Mouse (Mus musculus): ENCODE data around the gene Tnpo1.
"Not testable (repeated sequence)": the region's sequence is repeated elsewhere in the genome, so short reads cannot be mapped to it uniquely, and the experiment has no call there.

The Tnpo1 gene

DNA sequence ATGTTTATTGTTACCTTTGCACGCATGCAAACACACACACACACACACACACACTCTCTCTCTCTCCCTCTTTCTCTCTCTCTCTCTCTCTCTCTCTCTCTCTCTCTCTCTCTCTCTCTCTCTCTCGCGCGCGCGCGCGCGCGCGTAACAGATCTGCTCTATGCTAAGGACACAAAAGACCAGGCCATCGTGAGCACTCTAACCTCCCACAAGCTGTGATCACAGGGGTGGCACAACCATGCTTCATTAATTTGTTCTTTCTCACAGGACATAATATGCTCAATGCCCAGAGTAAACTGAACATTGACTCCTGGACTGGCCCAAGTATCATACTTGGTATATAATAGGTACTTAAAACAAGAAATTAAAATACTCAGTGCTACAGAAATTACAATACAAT lies 37.0 kb downstream of the Tnpo1 start:
- DNase-seq (ENCODE audit: low spot score), result no peak

DNA sequence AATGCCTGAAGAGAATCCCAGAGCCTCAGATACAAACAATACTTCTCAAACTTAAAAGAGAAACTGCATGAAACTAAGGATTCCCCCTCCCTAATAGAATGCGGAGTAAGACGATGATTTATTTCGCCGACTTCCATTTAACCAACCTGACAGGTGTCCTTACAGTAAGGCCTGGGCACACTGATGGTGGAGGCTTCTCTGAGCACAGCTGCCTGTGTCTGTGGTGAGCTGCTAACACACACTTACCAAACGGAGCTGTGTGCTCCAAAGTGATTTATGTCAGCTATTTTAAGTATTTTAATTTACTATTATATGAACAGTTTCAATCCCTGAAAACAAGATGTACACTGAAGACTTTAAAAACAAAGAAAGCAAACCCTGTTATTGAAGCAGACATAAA lies 42.4 kb downstream of the Tnpo1 start:
- DNase-seq (ENCODE audit: low spot score), result no peak

DNA sequence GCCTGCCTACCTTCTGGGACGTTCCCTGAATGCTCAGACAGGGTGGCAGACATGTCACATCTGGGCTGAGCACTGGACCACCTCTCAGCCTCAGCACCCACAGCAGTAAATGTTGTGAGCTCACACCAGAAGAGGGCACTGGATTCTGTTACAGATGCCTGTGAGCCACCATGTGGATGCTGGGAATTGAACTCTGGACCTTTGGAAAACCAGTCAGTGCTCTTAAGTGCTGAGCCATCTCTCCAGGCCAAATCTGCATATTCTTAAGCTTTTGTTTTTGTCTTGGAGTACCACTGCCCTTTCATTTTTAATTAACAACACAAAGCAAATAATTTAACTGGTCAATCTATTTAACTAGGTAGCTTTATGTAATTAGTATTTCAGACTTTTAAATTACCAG lies 44.2 kb downstream of the Tnpo1 start:
- DNase-seq (ENCODE audit: low spot score), result no peak

DNA sequence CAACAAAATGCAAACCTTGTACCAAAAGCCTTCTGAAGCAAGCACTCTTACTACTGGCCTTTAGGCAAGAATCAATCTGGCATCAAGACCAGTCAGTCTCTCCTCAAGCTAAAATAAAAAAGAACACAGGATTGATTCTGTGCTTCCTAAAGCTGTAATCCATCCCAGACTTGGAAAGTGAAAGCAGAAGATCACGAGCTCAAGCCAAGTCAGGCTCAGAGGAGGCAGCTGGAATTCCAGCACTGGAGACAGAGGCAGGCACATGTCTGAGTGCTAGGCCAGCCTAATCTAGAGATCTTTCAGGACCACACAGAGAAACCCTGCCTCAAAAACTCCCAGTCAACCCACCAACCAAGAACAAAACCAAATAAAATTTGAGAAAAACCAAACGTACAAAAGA lies 45.8 kb downstream of the Tnpo1 start:
- no peak for DNase-seq (ENCODE audit: low spot score)

DNA sequence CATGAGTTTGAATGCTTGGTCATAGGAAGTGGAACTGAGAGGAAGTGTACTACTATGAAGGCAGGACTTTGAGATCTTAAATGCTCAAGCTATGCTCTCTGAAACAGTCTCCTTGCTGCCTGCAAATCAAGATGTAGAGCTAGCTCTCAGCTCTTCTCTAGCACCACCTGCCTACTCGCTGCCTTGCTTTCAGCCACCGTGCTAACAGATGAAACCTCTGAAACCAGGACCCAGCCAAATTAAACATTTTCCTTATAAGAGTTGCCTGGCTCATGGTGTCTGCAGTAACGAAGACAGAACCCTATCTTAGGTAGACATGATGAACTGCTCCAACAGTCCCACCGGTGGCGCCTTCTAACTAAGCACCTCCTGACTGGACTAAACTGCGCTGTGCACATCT lies 46.8 kb downstream of the Tnpo1 start:
- no peak for DNase-seq (ENCODE audit: low spot score)

DNA sequence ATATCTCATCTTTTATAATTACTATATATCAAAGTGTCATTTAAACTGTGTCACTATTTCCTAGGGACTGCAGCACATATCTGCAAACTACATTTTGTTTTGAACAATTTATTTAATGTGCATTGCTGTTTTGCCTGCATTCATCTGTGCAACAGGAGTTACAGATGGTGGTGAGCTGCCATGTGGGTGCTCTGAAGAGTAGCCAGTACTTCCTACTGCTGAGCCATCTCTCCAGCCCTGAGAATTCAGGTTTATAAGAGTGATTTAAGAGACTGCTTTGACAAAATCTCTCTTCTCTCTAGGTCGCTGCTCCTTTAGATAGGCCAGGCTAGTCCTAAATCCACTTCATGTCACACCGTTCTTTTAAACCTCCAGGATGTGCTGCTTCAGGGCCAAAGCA lies 49.0 kb downstream of the Tnpo1 start:
- DNase-seq (ENCODE audit: low spot score), result no peak

DNA sequence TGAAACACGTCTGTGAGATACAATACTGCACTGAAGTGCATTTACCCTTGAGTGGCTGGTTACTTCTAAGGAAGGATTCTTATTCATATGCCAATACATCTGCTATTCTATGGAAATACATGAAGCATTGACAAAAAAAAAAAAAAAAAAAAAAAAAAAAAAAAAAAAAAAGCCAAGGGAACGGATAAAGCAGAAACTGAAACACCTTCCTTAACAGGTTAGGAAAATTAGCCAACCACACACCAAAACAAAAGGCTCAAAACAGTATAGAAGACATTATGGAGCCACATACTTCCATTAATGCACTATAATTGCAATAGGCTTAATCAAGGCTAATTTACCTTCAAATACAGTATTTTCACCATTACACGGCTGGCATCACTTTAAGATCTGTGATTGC lies 51.5 kb downstream of the Tnpo1 start:
- no peak for DNase-seq (ENCODE audit: low spot score)

DNA sequence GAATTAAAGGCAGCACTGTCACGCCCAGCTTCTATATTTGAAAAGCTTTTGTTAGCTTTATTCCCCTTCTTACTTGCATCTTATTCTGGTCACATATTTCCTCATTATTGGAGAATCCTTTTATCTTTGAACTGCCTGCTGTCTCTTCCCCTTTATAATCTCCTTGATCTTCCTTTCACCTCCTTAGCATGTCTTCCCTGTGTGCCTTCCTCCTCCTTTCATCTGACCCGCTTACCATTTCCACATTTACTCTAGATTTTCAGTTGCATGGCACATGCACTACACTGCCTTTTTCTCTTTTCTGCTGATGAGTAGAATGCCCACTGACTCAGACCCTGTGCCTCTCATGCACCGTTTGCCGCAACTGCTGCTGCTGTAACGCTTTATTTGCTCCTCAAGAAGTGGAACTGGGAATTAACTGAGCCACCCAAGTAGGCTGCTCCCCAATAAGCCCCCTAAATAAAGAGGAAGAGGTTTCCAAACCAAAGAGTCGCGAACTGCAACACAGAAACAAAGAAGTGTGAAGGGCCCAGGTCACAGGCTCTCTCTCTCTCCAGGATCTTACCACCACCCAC lies 53.8 kb downstream of the Tnpo1 start:
- DNase-seq (ENCODE audit: low spot score), result no peak

DNA sequence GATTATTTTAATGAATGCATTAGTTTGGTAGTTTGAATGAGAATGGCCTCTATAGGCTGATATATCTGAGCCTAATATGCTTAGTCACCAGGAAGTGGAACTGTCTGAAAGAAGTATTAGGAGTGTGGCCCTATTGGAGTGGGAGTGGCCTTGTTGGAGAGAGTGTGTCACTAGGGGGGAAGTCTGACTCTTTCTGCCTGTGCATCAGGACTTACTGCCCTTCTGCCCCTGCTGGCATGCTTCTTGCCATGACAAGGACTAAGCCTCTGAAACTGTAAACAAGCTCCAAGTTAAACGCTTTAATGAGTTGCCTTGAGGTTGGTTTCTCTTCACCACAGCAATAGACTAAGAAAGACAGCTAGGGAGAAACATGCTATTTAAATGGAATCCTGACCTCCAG lies 54.9 kb downstream of the Tnpo1 start:
- no peak for DNase-seq (ENCODE audit: low spot score)

DNA sequence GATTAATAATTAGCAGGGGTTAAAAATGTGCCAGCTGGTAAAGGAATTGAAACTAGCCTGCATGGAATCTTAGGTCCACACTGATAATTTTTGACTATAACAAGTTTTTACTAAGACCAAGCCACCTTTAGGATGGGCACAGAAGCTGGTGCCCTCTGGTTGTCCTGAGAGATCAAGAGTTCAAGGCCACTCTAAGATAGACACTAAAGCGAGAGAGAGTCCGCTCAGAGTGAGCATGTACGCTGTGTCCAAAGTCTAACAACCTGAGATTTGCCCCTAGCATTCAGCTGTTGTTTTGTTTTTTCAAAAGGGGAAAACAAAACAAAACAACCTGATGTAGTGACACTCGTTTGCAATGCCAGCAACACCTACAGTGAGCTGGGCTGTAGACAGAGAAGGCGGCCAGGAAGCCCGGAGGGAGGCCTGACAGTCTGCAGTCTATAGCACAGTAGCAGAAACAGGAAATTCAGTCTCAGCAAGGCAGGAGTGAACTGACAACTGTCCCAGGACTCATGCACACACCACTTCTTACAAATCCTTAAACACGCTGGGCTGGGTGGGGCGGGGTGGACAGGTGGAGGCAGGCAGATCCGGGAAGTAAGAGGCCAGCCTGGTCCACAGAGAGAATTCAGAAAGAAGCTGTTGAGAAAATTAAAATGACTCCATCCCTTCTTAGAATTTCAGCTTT lies 57.8 kb downstream of the Tnpo1 start:
- no peak for DNase-seq (ENCODE audit: low spot score)

DNA sequence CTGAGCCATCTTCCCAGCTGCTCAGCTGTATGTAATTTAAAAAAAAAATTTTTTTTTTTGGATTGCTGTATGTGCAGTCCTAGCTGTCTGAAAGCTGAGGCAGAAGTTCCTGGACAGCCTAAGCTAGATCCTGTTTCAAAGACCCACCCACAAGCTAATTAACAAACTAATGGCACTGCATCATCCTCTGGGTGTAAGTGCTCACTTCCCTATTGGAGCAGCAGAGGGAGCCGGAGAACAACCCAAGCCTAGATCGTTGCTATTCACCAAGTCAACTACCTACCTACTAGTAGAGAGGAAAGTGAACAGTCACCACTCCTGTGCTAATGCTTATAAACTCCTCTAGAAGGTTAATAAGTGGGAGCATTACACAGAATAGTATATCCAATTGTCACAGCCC lies 58.4 kb downstream of the Tnpo1 start:
- peak; percentile 54 for DNase-seq (ENCODE audit: low spot score)

DNA sequence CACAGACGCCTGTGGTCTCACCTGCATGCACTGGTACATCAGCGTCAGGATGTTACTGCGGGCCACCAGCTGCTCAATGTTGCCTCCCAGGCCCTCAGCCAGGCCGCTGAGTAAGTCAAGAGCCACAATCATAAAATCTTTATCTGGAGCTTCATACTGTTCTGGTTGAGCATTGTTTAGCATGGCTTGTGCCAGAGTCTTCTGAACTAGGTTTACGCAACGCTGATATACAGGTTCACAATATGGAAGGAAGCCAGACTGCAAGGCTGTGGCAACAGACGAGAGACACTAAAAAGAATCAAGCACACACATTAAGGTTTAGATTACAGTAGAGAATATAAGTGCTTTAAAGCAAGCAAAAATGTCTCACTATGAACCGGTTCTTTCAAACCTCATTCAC lies 70.9 kb downstream of the Tnpo1 start:
- no peak for DNase-seq (ENCODE audit: low spot score)

DNA sequence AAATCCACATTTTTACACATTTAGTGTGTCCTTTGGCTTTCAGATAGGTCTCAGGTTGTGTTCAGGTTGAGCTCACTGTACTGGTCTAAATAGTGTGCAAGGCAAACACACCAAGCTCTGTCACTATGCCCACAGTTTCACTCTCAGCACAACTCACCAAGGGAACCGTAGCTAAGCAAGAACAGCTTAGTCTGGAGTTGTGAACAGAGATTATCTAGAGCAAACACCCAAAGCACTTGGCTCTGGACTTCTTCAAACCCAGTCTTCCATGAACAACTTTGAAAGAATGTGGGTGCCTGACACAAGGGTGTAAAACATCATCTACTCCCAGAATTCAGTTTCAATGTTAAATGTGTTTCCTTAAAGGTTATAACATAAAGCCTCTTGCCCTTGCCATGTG lies 80.4 kb downstream of the Tnpo1 start:
- no peak for DNase-seq (ENCODE audit: low spot score)

DNA sequence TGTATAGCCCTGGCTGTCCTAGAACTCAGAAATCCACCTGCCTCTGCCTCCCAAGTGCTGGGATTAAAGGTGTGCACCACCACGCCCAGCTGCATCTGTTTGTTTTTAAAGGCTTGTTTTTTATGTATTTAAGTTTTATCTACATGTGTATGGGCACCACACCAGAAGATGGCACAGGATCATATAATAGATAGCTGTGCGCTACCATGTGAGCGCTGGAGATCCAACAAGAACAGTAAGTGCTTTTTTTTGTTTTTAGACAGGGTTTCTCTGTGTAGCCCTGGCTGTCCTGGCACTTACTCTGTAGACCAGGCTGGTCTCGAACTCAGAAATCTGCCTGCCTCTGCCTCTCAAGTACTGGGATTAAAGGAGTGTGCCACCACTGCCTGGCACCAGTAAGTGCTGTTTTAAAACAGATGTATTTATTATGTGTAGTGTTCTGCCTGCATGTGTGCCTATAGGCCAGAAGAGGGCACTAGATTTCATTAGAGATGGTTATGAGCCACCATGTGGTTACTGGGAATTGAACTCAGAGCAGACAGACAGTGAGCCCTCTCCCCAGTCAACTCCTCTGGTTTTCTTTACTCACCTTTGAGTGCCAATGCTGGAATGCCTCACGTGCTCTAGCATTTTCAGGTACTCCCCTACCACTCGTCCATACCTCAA lies 89.6 kb downstream of the Tnpo1 start:
- no peak for DNase-seq (ENCODE audit: low spot score)

DNA sequence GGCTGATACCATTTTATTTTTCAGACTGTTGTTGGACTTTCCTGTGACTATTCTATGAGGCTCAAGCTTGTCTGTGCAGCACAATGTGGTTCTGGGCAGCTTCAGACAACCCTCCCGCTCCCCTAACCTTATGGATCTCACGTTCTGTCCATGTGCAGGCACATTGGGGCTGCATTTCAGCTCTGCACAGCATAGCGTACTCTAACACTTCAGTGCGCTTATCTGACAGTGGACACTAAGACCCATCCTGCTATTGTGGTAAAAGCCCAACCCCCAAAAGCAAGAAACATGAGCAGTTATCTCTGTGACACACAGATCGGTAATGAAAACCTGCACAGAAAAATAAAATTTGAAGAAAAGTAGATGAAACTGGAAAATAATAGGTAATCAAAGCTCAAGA lies 90.4 kb downstream of the Tnpo1 start:
- no peak for DNase-seq (ENCODE audit: low spot score)

DNA sequence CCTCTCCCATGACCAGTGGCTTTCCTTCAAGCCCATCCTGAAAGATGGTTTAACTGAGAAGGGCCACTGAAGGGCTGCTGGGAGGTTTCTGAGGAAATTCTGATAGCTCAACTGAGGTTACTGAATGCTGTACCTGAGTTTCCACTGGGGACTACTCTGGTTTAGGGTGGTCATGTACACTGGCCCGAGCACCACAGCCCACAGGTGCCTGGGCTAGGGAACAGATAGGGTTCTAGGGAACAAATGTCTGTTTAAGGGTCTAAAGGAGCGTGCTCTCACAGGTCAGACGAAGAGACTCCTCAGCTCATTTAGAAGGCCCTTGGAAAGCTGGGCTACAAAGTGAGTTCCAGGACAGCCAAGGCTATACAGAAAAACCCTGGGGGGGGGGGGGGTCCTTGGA lies 91.5 kb downstream of the Tnpo1 start:
- DNase-seq (ENCODE audit: low spot score), result no peak

DNA sequence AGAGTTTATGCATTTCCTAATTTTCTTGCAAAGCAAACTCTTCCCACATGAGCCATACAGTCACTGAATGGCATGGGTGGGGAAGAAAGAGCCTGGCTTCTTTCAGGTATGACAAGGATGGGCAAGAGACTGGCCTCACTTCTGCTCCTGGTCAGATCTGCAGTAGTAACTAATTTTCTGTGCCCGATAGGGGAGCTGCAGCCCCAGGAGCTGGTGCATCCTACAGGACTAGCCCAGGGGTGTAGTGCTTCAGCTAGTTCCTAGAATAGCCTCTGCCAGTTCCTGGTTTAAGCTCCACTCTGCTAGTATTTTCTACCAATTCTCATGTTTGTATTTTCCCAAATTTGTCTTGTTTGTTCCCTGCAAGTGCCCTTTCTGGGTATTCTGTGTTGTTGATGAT lies 92.0 kb downstream of the Tnpo1 start:
- no peak for DNase-seq (ENCODE audit: low spot score)

DNA sequence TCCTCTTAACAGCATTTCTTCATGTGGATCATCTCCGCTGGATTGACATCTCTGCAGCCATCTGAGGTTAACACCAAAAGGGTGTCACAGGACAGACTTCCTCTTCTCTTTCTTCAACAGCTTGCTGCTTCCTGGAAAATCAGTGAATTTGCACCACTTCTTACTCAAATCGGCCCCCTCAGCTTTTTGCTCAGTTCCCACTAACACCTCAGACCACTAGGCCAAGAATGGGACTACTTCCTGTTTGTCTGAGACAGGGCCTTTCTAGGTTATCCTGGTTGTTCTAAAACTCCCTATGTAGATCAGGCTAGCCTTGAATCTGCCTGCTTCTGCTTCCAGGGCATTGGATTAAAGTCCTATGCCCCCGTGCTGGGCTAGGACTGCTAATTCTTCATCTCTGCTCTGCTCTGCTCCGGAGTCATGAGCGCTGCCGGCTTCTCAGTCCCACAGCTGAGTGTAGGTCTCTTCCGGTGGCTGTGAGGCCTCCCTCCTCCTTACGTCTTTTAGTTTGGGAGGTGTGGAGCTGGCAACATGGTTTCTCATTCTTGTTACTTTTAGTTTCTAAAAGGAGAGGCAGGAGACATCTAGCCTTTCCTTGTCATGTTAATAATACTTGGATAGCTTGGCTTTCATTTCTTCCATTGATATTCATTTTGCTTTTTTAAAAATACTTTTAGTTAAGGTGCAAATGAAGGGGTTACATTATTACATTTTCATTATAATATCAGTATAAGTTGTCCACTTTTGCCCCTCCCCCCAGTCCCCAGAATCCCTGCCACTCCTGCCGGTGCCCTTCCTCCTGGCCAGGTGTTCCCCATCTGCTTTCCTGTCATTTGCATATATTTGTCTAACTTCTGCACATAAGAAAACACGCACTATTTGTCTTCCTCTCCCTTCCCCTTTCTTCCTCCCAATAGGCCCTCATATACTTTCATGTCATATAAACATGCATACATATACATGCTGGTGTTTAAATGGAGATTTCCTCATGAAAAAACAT lies 93.4 kb downstream of the Tnpo1 start:
- no peak for DNase-seq (ENCODE audit: low spot score)

DNA sequence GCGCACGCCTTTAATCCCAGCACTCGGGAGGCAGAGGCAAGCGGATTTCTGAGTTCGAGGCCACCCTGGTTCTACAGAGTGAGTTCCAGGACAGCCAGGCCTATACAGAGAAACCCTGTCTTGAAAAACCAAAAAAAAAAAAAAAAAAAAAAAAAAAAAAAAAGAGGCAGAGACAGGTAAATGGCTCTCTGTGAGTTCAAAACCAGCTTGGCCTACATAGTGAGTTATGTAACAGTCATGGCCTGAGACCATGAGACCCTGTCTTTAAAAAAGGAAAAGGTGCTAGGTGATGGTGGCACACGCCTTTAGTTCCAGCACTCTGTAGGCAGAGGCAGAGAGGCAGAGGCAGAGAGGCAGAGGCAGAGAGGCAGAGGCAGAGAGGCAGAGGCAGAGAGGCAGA lies 97.2 kb downstream of the Tnpo1 start:
- DNase-seq (ENCODE audit: low spot score), result not testable (repeated sequence)

DNA sequence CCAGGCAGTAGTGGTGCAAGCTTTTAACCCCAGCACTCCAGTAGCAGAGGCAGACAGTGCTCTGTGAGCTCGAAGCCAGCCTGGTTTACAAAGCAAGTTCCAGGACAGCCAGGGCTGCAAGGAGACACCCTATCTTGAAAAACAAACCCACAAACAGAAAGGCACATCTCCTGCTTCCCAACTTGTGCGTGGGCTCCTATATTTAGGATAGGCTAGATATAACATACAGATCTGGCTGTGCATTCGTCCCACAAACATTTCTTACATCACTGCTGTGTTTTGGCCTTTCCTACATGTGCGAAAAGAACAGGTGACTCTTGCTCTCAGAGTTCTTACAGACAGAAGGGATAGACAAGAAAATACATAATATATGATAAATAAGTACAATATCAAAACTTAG lies 100.6 kb downstream of the Tnpo1 start:
- no peak for DNase-seq (ENCODE audit: low spot score)

DNA sequence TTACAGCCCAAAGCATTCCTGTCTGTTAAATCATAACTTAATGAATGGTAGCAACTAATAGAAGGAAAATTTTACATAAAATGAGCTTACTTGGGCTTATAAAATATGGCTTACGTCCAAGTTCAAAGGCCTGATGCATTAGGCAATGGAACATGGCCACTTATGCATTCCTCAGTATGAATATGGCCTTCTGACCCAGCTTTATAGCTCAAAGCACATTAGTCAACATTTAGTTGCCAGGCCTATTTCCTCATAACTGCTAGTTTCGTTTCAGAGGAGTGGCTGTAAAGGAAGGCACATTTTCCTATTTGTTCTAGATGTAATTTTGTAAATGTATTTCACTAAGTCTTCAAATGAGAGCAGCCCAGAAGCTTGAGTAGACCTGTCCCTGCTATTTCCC lies 107.1 kb downstream of the Tnpo1 start:
- DNase-seq (ENCODE audit: low spot score), result no peak

DNA sequence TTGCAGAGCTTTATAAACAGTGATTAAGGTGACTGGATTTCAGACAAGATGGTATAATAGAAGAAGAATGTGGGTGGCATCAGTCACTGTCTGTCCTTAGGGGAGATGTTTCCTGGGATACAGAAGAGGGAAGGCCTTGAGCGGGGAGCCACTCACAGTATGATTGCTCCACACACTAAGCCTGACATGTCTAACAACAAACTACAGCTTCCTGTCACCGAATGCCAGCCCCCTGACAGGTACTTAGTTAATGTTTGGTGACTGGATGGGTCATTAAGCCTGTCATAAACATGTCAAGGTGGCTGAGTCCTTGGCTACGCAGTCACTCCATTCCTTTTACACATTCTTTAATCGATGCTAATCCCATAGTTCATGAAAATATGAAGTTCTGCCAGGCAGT lies 108.0 kb downstream of the Tnpo1 start:
- DNase-seq (ENCODE audit: low spot score), result no peak

DNA sequence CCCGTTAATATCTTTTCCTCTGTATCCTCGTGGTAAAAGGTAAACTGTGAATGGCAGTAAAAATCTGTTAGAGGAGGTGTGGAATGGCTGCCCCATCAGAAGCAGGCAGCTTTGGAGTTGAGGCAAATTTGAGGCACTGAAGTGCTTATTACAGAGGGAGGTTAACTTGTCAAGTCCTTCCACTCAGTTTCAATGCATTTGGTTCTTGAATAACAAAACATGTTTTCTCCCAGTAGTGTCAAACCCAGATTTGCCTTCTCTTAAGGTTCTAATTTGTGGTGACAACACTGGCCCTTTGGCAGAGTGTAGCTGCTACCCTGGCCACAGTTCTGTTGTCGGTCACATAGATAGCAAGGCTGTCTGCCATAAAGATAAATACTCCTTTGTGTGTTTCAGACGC lies 108.4 kb downstream of the Tnpo1 start:
- no peak for DNase-seq (ENCODE audit: low spot score)
